Mouse (Mus musculus) hindbrain, postnatal 0 days (tissue): Measurements from ENCODE around the gene Lrrc42. TPM values are rescaled to one million over a fixed set of nuclear protein-coding genes. Genes with fewer than 3 reads are reported as not detected.

ENCODE experiments used
- ATAC-seq: fragments of 200-750 bp; cut with Nextera tagmentation; 2 replicates; pipeline ENCODE4 v1.8.0; 2017; ENCODE audit warnings: mild to moderate bottlenecking, moderate TSS enrichment, moderate library complexity
- DNase-seq: peaks from one replicate; pipeline ENCODE4 v3.0.0-alpha.2; 2015; ENCODE audit warnings: low spot score
- H3K27ac ChIP-seq: fragments of 300-500 bp; sonication (generic); 2 replicates; pipeline ENCODE4 v1.5.1; 2014; ENCODE audit warnings: mild to moderate bottlenecking
- H3K27me3 ChIP-seq: fragments of 300-500 bp; sonication (generic); 2 replicates; pipeline ENCODE4 v1.6.1; 2014; ENCODE audit warnings: low read length, mixed read lengths; ENCODE audit not compliant: insufficient read depth
- H3K36me3 ChIP-seq: fragments of 300-500 bp; sonication (generic); 2 replicates; pipeline ENCODE4 v1.6.1; 2014; ENCODE audit warnings: low read length, mixed read lengths; ENCODE audit not compliant: insufficient read depth
- H3K4me1 ChIP-seq: fragments of 300-500 bp; sonication (generic); 2 replicates; pipeline ENCODE4 v1.6.1; 2014; ENCODE audit warnings: antibody characterized with exemption, low read length, mixed read lengths; ENCODE audit not compliant: insufficient read depth
- H3K4me2 ChIP-seq: fragments of 300-500 bp; sonication (generic); 2 replicates; pipeline ENCODE4 v1.6.1; 2014; ENCODE audit warnings: low read depth, mild to moderate bottlenecking, low read length, moderate library complexity, mixed read lengths
- H3K4me3 ChIP-seq: fragments of 300-500 bp; sonication (generic); 2 replicates; pipeline ENCODE4 v1.5.1; 2014; ENCODE audit warnings: low read length
- H3K9ac ChIP-seq: fragments of 300-500 bp; sonication (generic); replicated peaks from 2 replicates; pipeline ENCODE4 v1.6.1; 2014; ENCODE audit warnings: mild to moderate bottlenecking, low read length, moderate library complexity, mixed read lengths
- H3K9me3 ChIP-seq: fragments of 300-500 bp; sonication (generic); 2 replicates; pipeline ENCODE4 v1.6.1; 2016; ENCODE audit warnings: low read length, mixed read lengths
- CTCF ChIP-seq: IDR thresholded peaks from 2 replicates; pipeline ENCODE4 v1.5.1; 2016; ENCODE audit warnings: antibody characterized with exemption, control low read depth, low read depth
- WGBS: fragments of 180-500 bp; shearing (Covaris S2); extraction: QIAGEN DNeasy Blood & Tissue Kit; methylation state at CpG from one replicate; pipeline ENCODE4 v1.1.7; 2014; 5-methylcytosine and 5-hydroxymethylcytosine counted together
- polyA plus RNA-seq: library from polyadenylated mRNA; unstranded; fragments of >200 nt; fragmentation: Nextera tagmentation; extraction: Ambion mirVana; gene quantifications from 2 replicates; pipeline ENCODE4 v1.2.1, GENCODE M21; 2015
- total RNA-seq: library from RNA; depleted of rRNA; stranded (reverse); fragments of >200 nt; gene quantifications from 2 replicates; pipeline ENCODE4 v1.2.3, GENCODE M21; 2014

Lrrc42 gene
- total and polyA plus RNA-seq, 2 experiments from 2014 or later: 18.2 to 33.5 TPM

GRCm38 (mm10) chr4:107298071-107298606, 44.8 kb upstream of the Lrrc42 start:
- no peak overlapping the region for H3K27ac ChIP-seq
- no peak for ATAC-seq
- WGBS: 83% methylated on average over 8 of the region's 8 CpGs
- no peak overlapping the region for H3K4me3 ChIP-seq
- H3K4me2 ChIP-seq: no peak overlapping the region
- no peak overlapping the region for H3K9ac ChIP-seq
- no peak for DNase-seq
- no peak for TF ChIP-seq CTCF
- no peaks in the 10 kb centered on the region for H3K4me1 ChIP-seq
- H3K36me3 ChIP-seq: no peaks in the 10 kb centered on the region
- no peaks in the 10 kb centered on the region for H3K9me3 ChIP-seq
- H3K27me3 ChIP-seq: no peaks in the 10 kb centered on the region

- no peak for ATAC-seq
- WGBS: 68% methylated on average over 4 of the region's 4 CpGs
- Histone ChIP-seq H3K9ac (no peak overlapping the region), H3K4me1 (no peaks in the 10 kb centered on the region), H3K27ac (no peak overlapping the region), H3K36me3 (no peaks in the 10 kb centered on the region), H3K4me2 (no peak overlapping the region), H3K9me3 (no peaks in the 10 kb centered on the region), H3K27me3 (no peaks in the 10 kb centered on the region), H3K4me3 (no peak overlapping the region)
- DNase-seq: no peak
- TF ChIP-seq CTCF: no peak
Observed at GRCm38 (mm10) chr4:107292273-107292662, 38.9 kb upstream of the Lrrc42 start.

GRCm38 (mm10) chr4:107291611-107292272, 38.4 kb upstream of the Lrrc42 start:
- Histone ChIP-seq H3K9me3 (no peaks in the 10 kb centered on the region), H3K36me3 (no peaks in the 10 kb centered on the region), H3K27me3 (no peaks in the 10 kb centered on the region), H3K4me2 (no peak overlapping the region), H3K27ac (no peak overlapping the region), H3K4me1 (no peaks in the 10 kb centered on the region), H3K4me3 (no peak overlapping the region), H3K9ac (no peak overlapping the region)
- no peak for TF ChIP-seq CTCF
- DNase-seq: peak; percentile 27
- WGBS: 70% methylated on average over 7 of the region's 7 CpGs
- ATAC-seq: no peak

- Histone ChIP-seq H3K9me3 (no peaks in the 10 kb centered on the region), H3K9ac (no peak overlapping the region), H3K4me2 (no peak overlapping the region), H3K36me3 (no peaks in the 10 kb centered on the region), H3K27me3 (no peaks in the 10 kb centered on the region), H3K27ac (no peak overlapping the region), H3K4me1 (no peaks in the 10 kb centered on the region), H3K4me3 (no peak overlapping the region)
- no peak for TF ChIP-seq CTCF
- DNase-seq: no peak
- WGBS: 78% methylated on average over 2 of the region's 2 CpGs
- ATAC-seq: no peak
Observed at GRCm38 (mm10) chr4:107287517-107287916, 34.2 kb upstream of the Lrrc42 start.

- TF ChIP-seq CTCF: no peak
- no peak for DNase-seq
- Histone ChIP-seq H3K4me3 (no peak overlapping the region), H3K36me3 (no peaks in the 10 kb centered on the region; the same call in 1 of the 2 replicates), H3K9me3 (no peaks in the 10 kb centered on the region), H3K27ac (no peak overlapping the region), H3K4me1 (no peaks in the 10 kb centered on the region), H3K4me2 (no peak overlapping the region), H3K9ac (no peak overlapping the region), H3K27me3 (no peaks in the 10 kb centered on the region)
- WGBS: 95% methylated on average over 8 of the region's 8 CpGs
- no peak for ATAC-seq
Observed at GRCm38 (mm10) chr4:107286386-107286785, 33.1 kb upstream of the Lrrc42 start.

GRCm38 (mm10) chr4:107285446-107286200, 32.3 kb upstream of the Lrrc42 start:
- WGBS: 80% methylated on average over 3 of the region's 3 CpGs
- no peaks in the 10 kb centered on the region for H3K4me1 ChIP-seq
- H3K27ac ChIP-seq: no peak overlapping the region
- H3K36me3 ChIP-seq: peaks cover 4% of the 10 kb centered on the region; the same call in 1 of the 2 replicates
- no peak overlapping the region for H3K4me2 ChIP-seq
- ATAC-seq: no peak
- no peak overlapping the region for H3K4me3 ChIP-seq
- no peak for DNase-seq
- H3K9ac ChIP-seq: no peak overlapping the region
- H3K9me3 ChIP-seq: no peaks in the 10 kb centered on the region
- no peak for TF ChIP-seq CTCF
- H3K27me3 ChIP-seq: no peaks in the 10 kb centered on the region
